Mouse (Mus musculus): Measurements from ENCODE around the gene Cd248. TPM values are rescaled to one million over a fixed set of nuclear protein-coding genes. Genes with fewer than 3 reads are reported as not detected.

Cd248 gene
- polyA plus RNA-seq, 1 experiment from 2014 or later = 74.1 TPM

DNA sequence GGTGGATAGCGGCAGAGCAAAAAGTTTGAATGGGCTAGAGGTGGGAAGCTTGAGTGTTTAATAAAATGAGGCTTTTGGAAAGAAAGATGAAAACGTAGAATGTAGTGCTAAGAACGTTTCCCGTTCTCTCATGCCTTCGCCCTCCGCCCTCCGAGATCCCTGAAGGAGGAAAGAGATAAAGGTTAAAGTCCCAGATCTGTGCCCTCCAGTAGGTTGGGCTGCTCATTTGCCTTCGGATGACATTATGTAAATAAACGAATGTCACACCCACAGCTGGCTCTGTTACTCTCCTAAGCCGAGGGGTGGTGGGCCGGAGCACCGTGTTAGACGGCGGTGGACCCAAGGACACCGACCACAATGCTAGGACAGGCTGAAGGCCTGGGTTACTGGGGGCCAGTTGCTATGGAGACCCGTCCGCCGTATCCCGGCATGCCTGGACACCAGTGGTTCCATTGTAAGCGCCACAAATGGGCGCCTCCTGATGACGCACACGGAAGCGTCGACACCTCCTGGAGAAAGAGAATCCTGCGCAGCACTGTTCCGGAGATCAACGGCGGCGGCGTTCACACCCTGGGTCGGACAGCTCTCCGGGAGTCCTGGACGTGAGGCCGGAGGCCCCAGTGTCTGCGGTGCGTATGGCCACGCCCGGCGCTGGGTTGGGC lies 26.9 kb upstream of the Cd248 start, which contains the start of gene Brms1:
Gene Brms1, plus strand, starts transcription at position 493 of the 662 bp plus-strand sequence.
- Histone ChIP-seq H3K27me3 (no peaks in the 10 kb centered on the region), H3K4me3 (replicated peaks) (peak within 1 kb of the TSS; percentile 94), H3K9ac (peak within 1 kb of the TSS; percentile 78), H3K36me3 (peaks cover 26% of the 10 kb centered on the region), H3K4me1 (peaks cover 34% of the 10 kb centered on the region), H3K9me3 (replicated peaks) (no peaks in the 10 kb centered on the region), H3K4me2 (peak within 1 kb of the TSS; percentile 88), H3K27ac (peak within 1 kb of the TSS; percentile 81)
- ATAC-seq (replicated peaks; ENCODE audit: low FRiP score) = peak; percentile 64
- 7% methylated on average over 40 of the region's 40 CpGs for WGBS

DNA sequence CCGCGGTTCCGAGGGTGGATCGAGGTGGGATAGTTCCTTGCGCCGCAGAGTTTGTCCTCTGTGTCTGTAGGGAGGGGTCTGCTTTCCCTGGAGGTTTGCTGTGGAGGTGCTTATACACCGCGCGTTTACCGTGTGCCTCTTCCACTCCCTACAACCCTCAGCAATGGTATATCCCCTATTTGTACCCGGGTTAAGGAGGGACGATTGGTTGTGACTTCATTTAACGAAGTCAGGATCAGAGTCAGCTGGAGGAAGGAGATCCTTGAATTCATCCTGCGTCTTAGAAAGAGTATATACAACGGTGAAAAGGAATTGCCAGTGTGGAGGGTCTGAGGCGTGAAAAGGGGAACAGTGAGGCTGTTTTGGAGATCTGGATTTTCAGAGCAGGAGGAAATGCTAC lies 26.3 kb upstream of the Cd248 start:
- H3K27me3 ChIP-seq = no peaks in the 10 kb centered on the region
- WGBS = 3% methylated on average over 16 of the region's 16 CpGs
- no peak for ATAC-seq (replicated peaks; ENCODE audit: low FRiP score)
- peak overlapping the region; percentile 78 for H3K9ac ChIP-seq
- peaks cover 34% of the 10 kb centered on the region for H3K4me1 ChIP-seq
- H3K9me3 ChIP-seq (replicated peaks) = no peaks in the 10 kb centered on the region
- H3K4me2 ChIP-seq = peak overlapping the region; percentile 88
- peak overlapping the region; percentile 94 for H3K4me3 ChIP-seq (replicated peaks)
- peaks cover 32% of the 10 kb centered on the region for H3K36me3 ChIP-seq
- H3K27ac ChIP-seq = peak overlapping the region; percentile 81

DNA sequence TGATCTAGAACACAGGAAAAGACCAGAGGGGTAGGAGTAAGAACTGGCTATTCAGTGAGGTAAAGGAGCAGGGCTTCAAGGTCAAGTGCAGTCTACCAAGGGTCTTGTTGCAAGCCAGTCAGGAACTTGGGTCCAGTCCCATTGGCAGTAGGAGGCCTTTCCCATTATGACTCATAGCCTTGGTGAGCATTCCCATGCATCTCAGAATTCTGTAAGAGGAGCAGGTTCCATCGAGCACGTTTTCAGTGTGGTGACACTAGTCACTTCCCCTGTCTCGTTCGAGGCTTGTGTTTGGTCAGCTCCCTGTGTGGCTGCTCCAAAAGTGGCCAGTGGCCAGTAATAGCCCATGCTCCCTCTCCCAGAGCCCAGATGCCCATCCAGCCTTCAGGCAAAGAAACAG lies 22.3 kb upstream of the Cd248 start:
- WGBS = 82% methylated on average over 4 of the region's 4 CpGs
- no peaks in the 10 kb centered on the region for H3K27me3 ChIP-seq
- H3K4me1 ChIP-seq = peaks cover 22% of the 10 kb centered on the region
- no peak overlapping the region for H3K4me3 ChIP-seq (replicated peaks)
- H3K36me3 ChIP-seq = peaks cover 67% of the 10 kb centered on the region
- no peaks in the 10 kb centered on the region for H3K9me3 ChIP-seq (replicated peaks)
- no peak overlapping the region for H3K9ac ChIP-seq
- ATAC-seq (replicated peaks; ENCODE audit: low FRiP score) = no peak
- no peak overlapping the region for H3K27ac ChIP-seq
- H3K4me2 ChIP-seq = no peak overlapping the region

DNA sequence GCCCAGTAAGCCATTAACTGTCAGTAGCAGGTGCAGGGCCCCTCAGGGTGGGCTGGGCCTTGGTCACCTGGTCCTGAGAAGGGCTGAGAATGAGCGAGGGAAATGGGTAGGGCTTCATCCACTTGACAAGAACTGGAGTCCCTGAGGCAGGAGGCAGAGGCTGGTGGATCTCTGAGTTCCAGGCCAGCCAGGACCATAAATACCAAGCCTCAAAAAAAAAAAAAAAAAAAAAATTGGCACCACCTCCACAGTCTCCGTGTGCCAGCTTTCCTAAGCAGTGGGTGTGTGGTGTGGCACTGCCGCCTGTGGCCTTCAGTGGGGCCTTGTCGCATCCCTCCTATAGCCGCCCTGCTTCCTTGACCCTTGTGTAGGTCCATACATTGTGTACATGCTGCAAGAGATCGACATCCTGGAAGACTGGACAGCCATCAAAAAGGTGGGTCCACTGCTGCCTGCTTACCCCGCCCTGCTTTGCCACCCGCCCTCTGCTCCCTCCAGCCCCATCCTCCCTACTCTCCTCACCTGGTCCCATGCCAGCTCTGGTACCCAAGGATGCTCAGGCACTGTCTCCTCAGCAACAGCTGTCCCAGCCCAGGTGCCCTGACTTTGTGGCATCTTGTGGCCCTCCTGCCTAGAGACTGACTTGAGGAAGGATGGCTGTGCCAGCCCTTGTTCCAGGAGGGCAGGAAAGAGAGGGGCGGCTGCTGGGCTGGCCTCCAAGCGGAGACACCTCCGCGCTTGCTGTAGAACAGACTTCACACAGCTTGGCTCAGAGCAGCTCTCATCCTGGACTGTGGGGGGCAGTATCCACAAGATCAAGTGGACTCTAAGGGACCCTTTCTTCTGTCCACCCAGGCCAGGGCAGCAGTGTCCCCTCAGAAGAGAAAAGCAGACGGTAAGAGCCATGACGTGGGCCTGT lies 19.5 kb upstream of the Cd248 start:
- Histone ChIP-seq H3K4me3 (replicated peaks) (no peak overlapping the region), H3K4me1 (peaks cover 32% of the 10 kb centered on the region), H3K36me3 (peaks cover 59% of the 10 kb centered on the region), H3K9me3 (replicated peaks) (no peaks in the 10 kb centered on the region), H3K27me3 (peaks cover 28% of the 10 kb centered on the region), H3K27ac (no peak overlapping the region), H3K4me2 (no peak overlapping the region), H3K9ac (no peak overlapping the region)
- WGBS = 89% methylated on average over 14 of the region's 14 CpGs
- ATAC-seq (replicated peaks; ENCODE audit: low FRiP score) = no peak

DNA sequence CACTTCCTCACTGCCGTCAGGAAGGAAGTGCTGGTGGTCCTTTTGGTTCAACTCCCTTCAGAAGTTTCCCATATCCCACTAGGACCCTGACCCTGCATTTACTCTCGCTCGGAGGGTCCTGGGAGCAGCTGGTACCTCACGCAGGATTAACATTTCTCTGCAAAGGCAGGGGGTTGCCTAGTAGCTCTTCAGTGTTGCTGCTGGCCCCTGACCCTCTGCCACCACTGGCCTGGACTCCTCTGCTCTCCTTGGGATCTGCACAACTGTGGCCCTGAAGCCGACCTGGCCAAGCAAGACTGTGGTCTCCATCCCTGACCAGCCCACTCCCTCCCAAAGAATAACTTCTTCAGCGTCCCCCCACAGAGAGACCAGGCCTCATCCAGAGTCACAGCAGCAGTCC lies 18.6 kb upstream of the Cd248 start:
- ATAC-seq (replicated peaks; ENCODE audit: low FRiP score) = no peak
- Histone ChIP-seq H3K9me3 (replicated peaks) (no peaks in the 10 kb centered on the region), H3K9ac (no peak overlapping the region), H3K36me3 (peaks cover 50% of the 10 kb centered on the region), H3K4me1 (peaks cover 32% of the 10 kb centered on the region), H3K4me3 (replicated peaks) (no peak overlapping the region), H3K27me3 (peaks cover 36% of the 10 kb centered on the region), H3K4me2 (no peak overlapping the region), H3K27ac (no peak overlapping the region)
- 84% methylated on average over 6 of the region's 6 CpGs for WGBS

DNA sequence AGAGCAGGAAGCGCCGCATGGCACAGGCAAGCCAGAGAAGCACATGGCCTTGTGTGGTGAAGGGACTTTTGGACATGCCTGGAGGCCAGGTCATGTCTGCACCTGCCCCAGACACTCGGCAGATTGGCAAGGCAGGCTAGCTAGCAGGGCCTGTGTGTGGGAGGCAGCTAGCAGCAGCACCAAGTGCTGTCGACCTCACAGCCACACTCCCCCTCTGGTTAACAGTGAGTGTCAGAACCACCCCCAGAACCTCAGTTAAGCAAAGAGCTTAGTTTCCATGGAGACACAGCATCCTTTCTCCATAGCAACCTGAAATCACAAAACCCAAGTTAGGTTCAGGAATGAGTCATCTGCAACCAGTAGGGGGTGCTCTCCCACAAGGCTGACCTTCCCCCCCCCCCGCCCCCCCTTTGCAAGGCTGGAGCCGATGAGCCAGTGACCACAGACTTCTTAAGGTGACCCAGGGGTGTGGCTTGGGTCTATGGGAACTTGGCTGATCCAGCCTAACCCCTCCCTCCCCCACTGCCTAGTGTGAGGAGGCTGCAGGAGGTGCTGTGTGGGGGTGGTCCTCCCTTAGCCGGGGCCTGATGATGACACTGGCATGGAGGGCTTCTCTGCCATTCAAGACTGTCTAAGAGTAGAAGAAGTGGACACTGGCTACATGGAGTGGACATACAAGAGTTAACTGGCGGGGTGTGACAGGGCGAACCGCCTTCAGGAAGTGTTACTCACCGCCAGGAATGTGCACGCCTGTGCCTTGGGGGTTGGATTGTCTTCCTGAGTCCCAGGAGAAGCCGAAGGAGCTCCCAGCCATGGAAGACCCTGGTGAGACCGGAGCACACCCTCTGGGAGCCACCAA lies 17.6 kb upstream of the Cd248 start, which contains the start of gene Rin1:
Gene Rin1, plus strand, starts transcription at position 435 of the 859 bp plus-strand sequence.
- Histone ChIP-seq H3K27ac (peak within 1 kb of the TSS; percentile 62), H3K9ac (peak within 1 kb of the TSS; percentile 27), H3K4me3 (replicated peaks) (peak within 1 kb of the TSS; percentile 37), H3K27me3 (peaks cover 43% of the 10 kb centered on the region), H3K4me2 (peak within 1 kb of the TSS; percentile 54), H3K4me1 (peaks cover 32% of the 10 kb centered on the region), H3K9me3 (replicated peaks) (no peaks in the 10 kb centered on the region), H3K36me3 (peaks cover 47% of the 10 kb centered on the region)
- ATAC-seq (replicated peaks; ENCODE audit: low FRiP score) = peak; percentile 54
- WGBS = 13% methylated on average over 14 of the region's 14 CpGs

DNA sequence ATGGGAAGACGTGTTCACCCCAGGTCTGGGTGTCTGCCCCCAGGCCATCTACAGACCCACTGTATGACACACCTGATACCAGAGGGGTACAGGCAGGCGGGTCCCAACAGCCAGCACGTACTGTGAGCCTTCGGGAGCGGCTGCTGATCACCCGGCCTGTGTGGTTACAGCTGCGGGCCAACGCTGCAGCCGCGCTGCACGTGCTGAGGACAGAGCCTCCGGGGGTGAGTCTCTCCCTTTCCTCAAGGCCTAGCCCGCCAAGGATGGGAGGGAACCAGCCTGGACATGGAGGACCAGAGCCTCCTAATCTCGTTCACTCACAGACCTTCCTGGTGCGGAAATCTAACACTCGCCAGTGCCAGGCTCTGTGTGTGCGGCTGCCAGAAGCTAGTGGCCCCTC lies 16.8 kb upstream of the Cd248 start:
- Histone ChIP-seq H3K4me1 (peaks cover 32% of the 10 kb centered on the region), H3K27me3 (peaks cover 43% of the 10 kb centered on the region), H3K36me3 (peaks cover 40% of the 10 kb centered on the region), H3K27ac (peak overlapping the region; percentile 62), H3K4me2 (peak overlapping the region; percentile 54), H3K9me3 (replicated peaks) (no peaks in the 10 kb centered on the region), H3K9ac (peak overlapping the region; percentile 27), H3K4me3 (replicated peaks) (peak overlapping the region; percentile 37)
- ATAC-seq (replicated peaks; ENCODE audit: low FRiP score) = peak; percentile 30; the same call in 1 of the 2 replicates
- WGBS = 8% methylated on average over 17 of the region's 17 CpGs

DNA sequence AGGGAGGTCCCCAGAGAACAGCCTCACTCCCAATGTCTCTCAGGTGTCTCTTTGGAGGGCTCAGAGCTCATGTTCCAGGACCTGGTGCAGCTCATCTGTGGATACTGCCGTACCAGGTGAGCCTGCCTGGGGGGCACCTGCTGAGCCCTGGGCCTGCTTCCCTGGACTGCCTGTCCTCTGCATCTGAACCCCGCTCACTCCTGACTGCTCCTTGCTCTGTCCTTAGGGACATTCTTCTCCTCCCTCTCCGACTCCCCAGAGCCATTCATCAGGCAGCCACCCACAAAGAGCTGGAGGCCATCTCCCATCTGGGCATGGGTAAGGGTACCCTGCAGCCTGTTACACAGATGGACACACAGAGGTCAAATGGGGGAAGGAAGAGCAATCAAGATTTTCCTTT lies 16.4 kb upstream of the Cd248 start:
- WGBS = 68% methylated on average over 3 of the region's 3 CpGs
- H3K9ac ChIP-seq = no peak overlapping the region
- no peak overlapping the region for H3K27ac ChIP-seq
- peak overlapping the region; percentile 37 for H3K4me3 ChIP-seq (replicated peaks)
- no peak for ATAC-seq (replicated peaks; ENCODE audit: low FRiP score)
- H3K9me3 ChIP-seq (replicated peaks) = no peaks in the 10 kb centered on the region
- peaks cover 35% of the 10 kb centered on the region for H3K36me3 ChIP-seq
- H3K4me2 ChIP-seq = peak overlapping the region; percentile 54
- peaks cover 37% of the 10 kb centered on the region for H3K4me1 ChIP-seq
- H3K27me3 ChIP-seq = peaks cover 43% of the 10 kb centered on the region

DNA sequence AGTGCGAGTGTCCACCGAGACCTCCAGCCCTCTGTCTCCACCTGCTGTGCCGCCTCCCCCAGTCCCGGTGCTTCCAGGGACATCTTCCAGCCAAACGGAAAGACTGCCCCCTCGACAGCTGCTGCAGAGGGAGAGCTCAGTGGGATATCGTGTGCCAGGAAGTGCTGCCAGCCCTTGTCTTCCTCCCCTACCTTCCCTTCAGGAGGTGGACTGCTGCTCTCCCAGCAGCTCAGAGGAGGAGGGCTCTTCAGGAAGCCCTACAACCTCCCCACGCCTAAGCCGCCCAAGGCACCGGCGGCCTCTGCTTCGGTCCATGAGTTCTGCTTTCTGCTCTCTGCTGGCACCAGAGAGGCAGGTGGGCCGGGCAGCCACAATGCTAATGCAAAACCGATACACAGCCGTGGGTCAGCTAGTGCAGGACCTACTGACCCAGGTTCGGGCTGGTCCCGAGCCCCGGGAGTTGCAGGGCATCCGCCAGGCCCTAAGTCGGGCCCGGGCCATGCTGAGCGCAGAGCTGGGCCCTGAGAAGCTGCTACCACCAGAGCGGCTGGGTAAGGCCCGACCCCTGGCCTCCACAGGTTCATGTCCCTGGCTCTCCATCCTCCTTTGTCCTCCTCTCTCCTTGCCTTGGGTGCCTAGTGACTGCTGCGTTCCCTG lies 15.6 kb upstream of the Cd248 start:
- Histone ChIP-seq H3K27me3 (peaks cover 43% of the 10 kb centered on the region), H3K9me3 (replicated peaks) (no peaks in the 10 kb centered on the region), H3K4me3 (replicated peaks) (peak overlapping the region; percentile 37), H3K4me2 (peak overlapping the region; percentile 54), H3K9ac (no peak overlapping the region), H3K27ac (0 out of 2 replicates have a peak overlapping the region, but pooled peaks have one; percentile 45), H3K36me3 (peaks cover 27% of the 10 kb centered on the region), H3K4me1 (peaks cover 44% of the 10 kb centered on the region)
- 23% methylated on average over 25 of the region's 25 CpGs for WGBS
- no peak for ATAC-seq (replicated peaks; ENCODE audit: low FRiP score)

DNA sequence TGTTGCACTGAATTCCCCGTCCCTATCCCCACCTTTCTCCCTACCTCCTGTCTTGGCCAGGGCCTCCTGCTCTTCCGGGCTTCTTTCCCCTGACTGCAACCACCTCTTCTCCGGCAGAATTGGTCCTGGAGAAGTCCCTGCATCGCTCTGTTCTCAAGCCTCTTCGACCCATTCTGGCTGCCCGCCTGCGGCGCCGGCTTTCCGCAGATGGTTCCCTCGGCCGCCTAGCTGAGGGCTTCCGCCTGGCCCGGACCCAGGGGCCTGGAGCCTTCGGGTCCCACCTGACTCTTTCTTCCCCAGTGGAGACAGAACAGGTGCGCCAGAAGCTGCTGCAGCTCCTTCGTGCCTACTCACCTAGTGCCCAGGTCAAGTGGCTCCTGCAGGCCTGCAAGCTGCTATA lies 15.0 kb upstream of the Cd248 start:
- no peak overlapping the region for H3K27ac ChIP-seq
- H3K4me3 ChIP-seq (replicated peaks) = no peak overlapping the region
- H3K9ac ChIP-seq = no peak overlapping the region
- H3K36me3 ChIP-seq = peaks cover 21% of the 10 kb centered on the region
- H3K4me2 ChIP-seq = peak overlapping the region; percentile 54; the same call in 1 of the 2 replicates
- H3K4me1 ChIP-seq = peaks cover 47% of the 10 kb centered on the region
- peaks cover 43% of the 10 kb centered on the region for H3K27me3 ChIP-seq
- H3K9me3 ChIP-seq (replicated peaks) = no peaks in the 10 kb centered on the region
- ATAC-seq (replicated peaks; ENCODE audit: low FRiP score) = no peak
- WGBS = 63% methylated on average over 17 of the region's 17 CpGs

DNA sequence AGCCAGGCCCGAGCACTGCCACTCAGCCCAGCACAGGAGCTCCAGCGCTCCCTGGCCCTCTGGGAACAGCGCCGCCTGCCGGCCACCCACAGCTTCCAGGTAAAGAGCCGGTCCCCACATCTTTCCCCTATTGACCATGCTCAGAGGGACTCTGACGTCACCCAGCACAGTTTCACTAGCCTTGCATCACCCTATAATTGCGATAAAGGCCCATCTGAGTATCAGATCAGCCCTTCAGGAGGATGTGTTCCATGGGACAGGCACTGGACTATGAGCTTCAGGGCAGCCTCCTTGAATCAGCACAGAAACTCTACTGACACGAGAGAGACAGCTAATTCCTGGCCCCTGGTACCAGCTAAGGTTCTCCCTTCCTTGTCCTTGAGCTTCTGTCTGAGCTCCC lies 14.0 kb upstream of the Cd248 start:
- 21% methylated on average over 9 of the region's 9 CpGs for WGBS
- Histone ChIP-seq H3K27ac (no peak overlapping the region), H3K9me3 (replicated peaks) (no peaks in the 10 kb centered on the region), H3K27me3 (peaks cover 43% of the 10 kb centered on the region), H3K4me2 (no peak overlapping the region), H3K4me3 (replicated peaks) (no peak overlapping the region), H3K9ac (no peak overlapping the region), H3K36me3 (peaks cover 11% of the 10 kb centered on the region), H3K4me1 (peaks cover 57% of the 10 kb centered on the region)
- no peak for ATAC-seq (replicated peaks; ENCODE audit: low FRiP score)

Measured in kidney, embryonic 15.5 days (tissue).